Mouse (Mus musculus): ENCODE results near the gene Zfp629.

- no peak; the same call in none of the 2 replicates for TF ChIP-seq POLR2A (IDR thresholded peaks at IDR 0.05; ENCODE audit: control insufficient read depth, low read depth, low read length)
- no peak for TF ChIP-seq CTCF (IDR thresholded peaks at IDR 0.05; ENCODE audit: control insufficient read depth, insufficient read depth, insufficient replicate concordance, low read depth, low read length)
Measured at GRCm38 (mm10) chr7:127614891-127615843, at the start of gene Zfp629.

Measured in testis, adult 2 months (tissue).